Mouse (Mus musculus): ENCODE measurements around the gene Hc.

Gene Hc

GRCm38 (mm10) chr2:34948622-34949021, 112.6 kb downstream of the Hc start:
- CTCF ChIA-PET, result interaction anchor here in 1 of 4 experiments (0.5 kb wide), 2 partner anchors 11 to 1103 kb away, joined by 3 to 7 read pairs; no protein-coding TSS in a partner anchor
- POLR2A ChIA-PET, result interaction anchor here in 2 of 4 experiments (0.6 to 15.2 kb wide), 19 partner anchors 8 to 177 kb away, joined by 3 to 391 read pairs (median 4); partner anchors contain the start of genes Cntrl (in 1 of the 2), Hspa5 (in 1 of the 2), Phf19 (in 1 of the 2) and Traf1 (in 1 of the 2)

DNA sequence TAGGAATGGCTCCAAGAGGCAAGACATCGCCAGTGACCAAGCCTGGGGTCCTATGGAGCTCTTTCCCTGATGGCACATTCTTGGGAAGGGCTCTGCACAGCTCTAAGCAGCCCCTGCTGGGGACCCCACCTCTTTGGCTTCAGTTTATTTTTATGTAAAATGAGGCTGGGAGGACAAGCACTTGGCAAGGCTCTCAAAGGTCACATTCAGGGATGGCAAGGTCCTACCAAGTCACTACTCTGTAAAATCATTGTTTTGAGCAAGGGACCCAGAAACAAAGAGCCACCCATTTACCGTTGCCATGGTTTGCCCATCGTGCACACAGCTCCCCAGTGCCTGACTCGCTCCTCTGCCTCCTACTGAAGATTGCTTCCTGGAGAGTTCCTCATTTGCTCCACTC, 115.2 kb downstream of the Hc start:
- POLR2A ChIA-PET, result interaction anchor here in 3 of 4 experiments (0.6 to 15.2 kb wide), 25 partner anchors 9 to 974 kb away, joined by 3 to 391 read pairs (median 5); partner anchors contain the start of genes Traf1 (in 2 of the 3), Hspa5 (in 1 of the 3), Phf19 (in 1 of the 3) and Rabepk (in 1 of the 3)
- CTCF ChIA-PET, result interaction anchor here in 1 of 4 experiments (0.6 to 1.0 kb wide), 3 partner anchors 8 to 33 kb away, joined by 3 to 7 read pairs (median 3); partner anchors contain the start of gene Phf19

- CTCF ChIA-PET, result interaction anchor here in 1 of 4 experiments (0.6 to 1.0 kb wide), 4 partner anchors 8 to 34 kb away, joined by 3 to 7 read pairs (median 3); partner anchors contain the start of gene Phf19
- POLR2A ChIA-PET, result interaction anchor here (0.5 to 15.2 kb wide), 27 partner anchors 9 to 1523 kb away, joined by 3 to 391 read pairs (median 6); partner anchors contain the start of genes Hspa5 (in 2 of the 4), Traf1 (in 2 of the 4), Phf19 (in 1 of the 4) and Rabepk (in 1 of the 4)
Observed at GRCm38 (mm10) chr2:34945580-34945979, 115.7 kb downstream of the Hc start.

DNA sequence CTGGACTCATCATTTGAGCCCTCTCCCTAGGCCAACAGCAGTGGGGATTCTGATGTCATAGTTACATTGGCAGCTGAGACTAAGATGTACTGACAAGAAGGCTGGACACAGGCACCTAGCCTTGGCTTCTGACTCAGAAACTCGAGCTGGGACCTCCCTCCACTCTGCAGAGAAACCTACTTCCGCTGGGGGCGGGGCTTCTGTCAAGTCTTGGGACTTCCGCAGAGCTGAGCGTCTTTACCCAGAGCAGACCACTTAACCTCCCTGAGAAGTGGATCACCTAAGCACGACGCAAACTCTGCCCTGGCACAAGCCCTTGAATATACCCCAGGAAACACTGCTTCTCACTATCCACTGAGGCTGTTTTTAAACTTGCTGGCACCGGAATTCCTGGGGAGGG, 116.5 kb downstream of the Hc start:
- CTCF ChIA-PET, result interaction anchor here in 1 of 4 experiments (0.6 to 0.7 kb wide), 2 partner anchors 9 to 15 kb away, joined by 3 read pairs; no protein-coding TSS in a partner anchor
- POLR2A ChIA-PET, result interaction anchor here (0.6 to 15.2 kb wide), 27 partner anchors 8 to 311 kb away, joined by 3 to 391 read pairs (median 4); partner anchors contain the start of genes Hspa5 (in 2 of the 4), Traf1 (in 2 of the 4), Gsn (in 1 of the 4) and Rabepk (in 1 of the 4)

DNA sequence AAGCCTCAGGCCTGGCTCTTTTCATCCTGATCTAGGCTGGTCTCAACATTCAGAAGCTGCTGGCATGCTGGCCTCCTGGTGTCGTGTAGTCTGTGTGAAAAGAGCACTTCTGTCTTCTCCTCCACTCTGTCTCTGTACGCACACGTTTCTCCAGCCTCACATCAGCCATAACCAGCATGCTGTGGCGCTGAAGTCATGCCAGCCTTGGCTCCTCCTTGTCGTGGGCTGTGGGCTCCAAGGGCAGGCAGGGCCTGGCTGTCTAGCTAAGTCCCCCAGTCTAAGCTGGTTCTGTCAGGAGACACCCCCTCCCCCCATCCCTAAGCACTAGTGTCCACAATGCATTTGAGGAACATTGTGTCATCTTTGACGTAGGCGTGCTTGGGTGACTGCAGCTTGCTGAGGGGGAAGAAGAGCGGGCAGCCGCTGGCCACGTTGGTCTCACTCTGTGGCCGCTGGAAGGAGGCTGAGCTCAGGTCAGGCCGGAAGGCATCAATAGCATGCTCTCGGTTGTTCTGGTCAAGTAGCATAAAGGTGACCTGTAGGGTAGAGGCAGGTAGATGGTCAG, 117.6 kb downstream of the Hc start:
- POLR2A ChIA-PET, result interaction anchor here in 3 of 4 experiments (0.6 to 15.2 kb wide), 11 partner anchors 11 to 298 kb away, joined by 3 to 391 read pairs (median 4); partner anchors contain the start of gene Hspa5 (in 2 of the 3)
- CTCF ChIA-PET, result interaction anchor here in 1 of 4 experiments (0.6 to 0.7 kb wide), 3 partner anchors 30 to 595 kb away, joined by 3 to 11 read pairs (median 7); no protein-coding TSS in a partner anchor

DNA sequence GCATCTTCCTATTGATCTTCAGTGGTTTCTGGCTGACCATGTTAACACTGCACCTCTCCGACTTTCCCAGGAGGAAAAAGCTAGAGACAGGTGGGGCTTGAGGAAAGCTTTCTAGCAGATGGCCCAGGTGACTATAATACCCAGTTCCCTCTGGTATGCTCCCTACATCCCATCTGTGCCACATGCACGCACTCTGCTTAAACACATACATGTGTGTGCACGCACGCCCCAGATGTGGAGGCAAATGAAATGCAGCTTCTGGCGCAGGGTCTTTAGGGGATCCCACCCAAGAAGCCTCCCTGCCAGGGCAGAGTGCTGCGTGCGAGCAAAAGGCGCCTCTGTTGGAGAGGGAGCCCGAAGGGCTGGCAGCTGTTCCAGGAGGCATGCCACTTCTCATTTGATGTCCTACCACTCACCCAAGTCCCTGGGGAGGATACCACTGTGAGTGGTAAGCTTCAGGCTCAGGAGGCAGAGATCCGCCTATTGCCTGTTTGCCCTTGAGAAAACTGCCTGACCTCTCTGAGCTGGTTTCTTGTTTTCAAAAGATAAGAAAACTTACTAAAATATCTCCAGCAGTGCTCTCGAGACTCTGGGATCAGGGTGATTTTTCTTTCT, 120.1 kb downstream of the Hc start:
- ChIA-PET CTCF (no interaction called here), POLR2A (interaction anchor here in 3 of 4 experiments (0.7 to 15.2 kb wide), 10 partner anchors 14 to 274 kb away, joined by 3 to 391 read pairs (median 6); partner anchors contain the start of genes Phf19 (in 2 of the 3) and Hspa5 (in 1 of the 3))

DNA sequence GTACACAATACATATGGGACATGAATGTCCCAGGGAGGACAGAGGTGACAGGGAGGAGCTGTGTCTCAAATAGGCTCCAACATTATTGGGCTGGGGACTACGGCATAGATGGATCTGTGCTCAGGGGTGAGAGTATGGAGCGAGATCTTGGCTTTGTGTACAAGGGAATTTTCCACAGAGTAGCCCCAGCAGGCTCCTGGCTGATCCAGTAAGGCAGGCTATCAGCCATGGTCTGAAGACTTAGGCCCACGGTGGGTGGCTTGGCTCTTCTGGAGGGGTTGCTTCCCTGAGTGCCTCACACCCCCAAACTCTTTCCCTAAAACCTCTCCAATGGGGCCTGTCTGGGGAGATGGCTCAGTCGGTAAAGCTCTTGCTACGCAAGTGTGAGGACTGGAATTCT, 121.0 kb downstream of the Hc start:
- ChIA-PET POLR2A (interaction anchor here in 2 of 4 experiments (0.8 to 15.2 kb wide), 6 partner anchors 14 to 168 kb away, joined by 3 to 391 read pairs (median 4); partner anchors contain the start of genes Phf19 (in 2 of the 2) and Hspa5 (in 1 of the 2)), CTCF (interaction anchor here in 1 of 4 experiments (0.6 kb wide), 1 partner anchor 18 kb away, joined by 4 read pairs; no protein-coding TSS in a partner anchor)

- ChIA-PET CTCF (interaction anchor here in 2 of 4 experiments (0.6 to 2.3 kb wide), 4 partner anchors 7 to 549 kb away, joined by 3 to 7 read pairs (median 4); no protein-coding TSS in a partner anchor), POLR2A (interaction anchor here in 3 of 4 experiments (0.5 to 15.2 kb wide), 29 partner anchors 7 to 337 kb away, joined by 3 to 391 read pairs (median 5); partner anchors contain the start of genes Hspa5 (in 3 of the 3), Traf1 (in 2 of the 3) and Fbxw2 (in 1 of the 3))
Observed at GRCm38 (mm10) chr2:34938269-34939208, 122.7 kb downstream of the Hc start.

GRCm38 (mm10) chr2:34937460-34937859, 123.8 kb downstream of the Hc start:
- POLR2A ChIA-PET, result interaction anchor here (0.6 to 15.2 kb wide), 31 partner anchors 8 to 791 kb away, joined by 3 to 391 read pairs (median 5); partner anchors contain the start of genes Hspa5 (in 3 of the 4), Traf1 (in 3 of the 4), Phf19 (in 2 of the 4) and Fbxw2 (in 1 of the 4)
- CTCF ChIA-PET, result interaction anchor here in 3 of 4 experiments (0.6 to 2.3 kb wide), 5 partner anchors 8 to 53 kb away, joined by 3 to 7 read pairs (median 3); no protein-coding TSS in a partner anchor

All from embryonic stem cell, embryonic (primary cell).